Mouse (Mus musculus) MEL (cell line): ENCODE measurements at regions not wholly inside any gene's neighbourhood (a gene's known extent, or its start where the extent isn't known, plus 50 kb on each side); places are given as distances from the start of the nearest gene placed in this dataset.

Experiments used
- DNase-seq: peaks from one replicate; pipeline ENCODE4 v3.0.0; 2011; ENCODE audit warnings: low read depth, low spot score
- H3K27ac ChIP-seq: 2 replicates; pipeline ENCODE4 v1.5.1; 2012; ENCODE audit warnings: low read depth, mild to moderate bottlenecking, control low read depth, low read length, moderate library complexity; ENCODE audit not compliant: control insufficient read depth
- H3K27me3 ChIP-seq, 2 experiments: fragments of 150-350 bp in 1 of 2; sonication (generic) in 1 of 2; 2 replicates each; pipeline ENCODE4 v1.6.1; 2012; ENCODE audit warnings: low read length in 2 of 2, mild to moderate bottlenecking in 2 of 2, improper control_type of control experiment in 1 of 2, moderate library complexity in 1 of 2; ENCODE audit not compliant: insufficient read depth in 2 of 2, control insufficient read depth in 1 of 2
- H3K36me3 ChIP-seq, 2 experiments: 2 replicates each; pipeline ENCODE4 v1.6.1; 2012 to 2014; ENCODE audit warnings: low read length in 2 of 2, improper control_type of control experiment in 1 of 2, inconsistent platforms in 1 of 2, mild to moderate bottlenecking in 1 of 2; ENCODE audit not compliant: insufficient read depth in 2 of 2, control insufficient read depth in 1 of 2
- H3K4me1 ChIP-seq, 2 experiments: fragments of 150-350 bp in 1 of 2; sonication (generic) in 1 of 2; 2 replicates each; pipeline ENCODE4 v1.6.1; 2012; ENCODE audit warnings: low read length in 2 of 2, improper control_type of control experiment in 1 of 2, mild to moderate bottlenecking in 1 of 2; ENCODE audit not compliant: insufficient read depth in 2 of 2, control insufficient read depth in 1 of 2
- H3K4me3 ChIP-seq, 2 experiments: fragments of 150-350 bp in 1 of 2; sonication (generic) in 1 of 2; 2 replicates each; pipeline ENCODE4 v1.5.1; 2012; ENCODE audit warnings: low read depth in 2 of 2, low read length in 2 of 2, mild to moderate bottlenecking in 2 of 2, moderate library complexity in 2 of 2, control low read depth in 1 of 2, improper control_type of control experiment in 1 of 2; ENCODE audit not compliant: control insufficient read depth in 1 of 2, insufficient read depth in 1 of 2
- H3K79me2 ChIP-seq: 2 replicates; pipeline ENCODE4 v1.6.1; 2012; ENCODE audit warnings: mild to moderate bottlenecking, low read length, moderate library complexity; ENCODE audit not compliant: control insufficient read depth, poor library complexity, insufficient read depth
- H3K9ac ChIP-seq: 2 replicates; pipeline ENCODE4 v1.6.1; 2012; ENCODE audit warnings: low read depth, mild to moderate bottlenecking, control low read depth, low read length, moderate library complexity; ENCODE audit not compliant: control insufficient read depth, poor library complexity, severe bottlenecking
- H3K9me3 ChIP-seq: fragments of 150-350 bp; sonication (generic); replicated peaks from 2 replicates; pipeline ENCODE4 v1.6.1; 2012; ENCODE audit warnings: mild to moderate bottlenecking, low read length, improper control_type of control experiment, moderate library complexity; ENCODE audit not compliant: insufficient read depth
- BHLHE40 ChIP-seq: IDR thresholded peaks from 2 replicates; pipeline ENCODE4 v1.6.1; 2012; ENCODE audit warnings: low read depth, mild to moderate bottlenecking, inconsistent platforms, low read length, improper control_type of control experiment, borderline replicate concordance
- CHD2 ChIP-seq: IDR thresholded peaks from 2 replicates; pipeline ENCODE4 v1.6.1; 2011; ENCODE audit warnings: low read length, improper control_type of control experiment
- E2F4 ChIP-seq: IDR thresholded peaks from 2 replicates; pipeline ENCODE4 v1.6.1; 2011; ENCODE audit warnings: low read depth, low read length, improper control_type of control experiment, borderline replicate concordance
- ELF1 ChIP-seq: IDR thresholded peaks from 2 replicates; pipeline ENCODE4 v1.6.1; 2014; ENCODE audit warnings: low read depth, mild to moderate bottlenecking, inconsistent platforms, low read length, improper control_type of control experiment, moderate library complexity
- EP300 ChIP-seq, 2 experiments: IDR thresholded peaks; 2 replicates each; pipeline ENCODE4 v1.6.1; 2011; ENCODE audit warnings: improper control_type of control experiment in 2 of 2, low read length in 2 of 2, low read depth in 1 of 2, mild to moderate bottlenecking in 1 of 2
- GABPA ChIP-seq: IDR thresholded peaks from 2 replicates; pipeline ENCODE4 v1.6.1; 2012; ENCODE audit warnings: low read depth, mild to moderate bottlenecking, inconsistent platforms, low read length, improper control_type of control experiment, moderate library complexity
- HCFC1 ChIP-seq: IDR thresholded peaks from 2 replicates; pipeline ENCODE4 v1.6.1; 2012; ENCODE audit warnings: low read depth, mild to moderate bottlenecking, inconsistent platforms, low read length, improper control_type of control experiment, moderate library complexity
- JUND ChIP-seq: IDR thresholded peaks from 2 replicates; pipeline ENCODE4 v1.6.1; 2011; ENCODE audit warnings: low read depth, mild to moderate bottlenecking, improper control_type of control experiment, low read length
- MAX ChIP-seq: IDR thresholded peaks from 2 replicates; pipeline ENCODE4 v1.6.1; 2011; ENCODE audit warnings: low read length, improper control_type of control experiment
- MAZ ChIP-seq: IDR thresholded peaks from 2 replicates; pipeline ENCODE4 v1.6.1; 2012; ENCODE audit warnings: low read depth, mild to moderate bottlenecking, inconsistent platforms, low read length, improper control_type of control experiment
- MXI1 ChIP-seq: IDR thresholded peaks from 2 replicates; pipeline ENCODE4 v1.6.1; 2011; ENCODE audit warnings: mild to moderate bottlenecking, low read depth, low read length, improper control_type of control experiment
- MYB ChIP-seq: IDR thresholded peaks from 2 replicates; pipeline ENCODE4 v1.6.1; 2011; ENCODE audit warnings: mild to moderate bottlenecking, low read depth, low read length, improper control_type of control experiment
- NELFE ChIP-seq: IDR thresholded peaks from 2 replicates; pipeline ENCODE4 v1.6.1; 2011; ENCODE audit warnings: low read depth, low read length, improper control_type of control experiment
- POLR2A ChIP-seq, 2 experiments: IDR thresholded peaks; 2 replicates each; pipeline ENCODE4 v1.6.1; 2011 to 2012; ENCODE audit warnings: low read length in 2 of 2, mild to moderate bottlenecking in 2 of 2, control low read depth in 1 of 2, improper control_type of control experiment in 1 of 2, low read depth in 1 of 2, moderate library complexity in 1 of 2; ENCODE audit not compliant: control insufficient read depth in 1 of 2, insufficient read depth in 1 of 2, poor library complexity in 1 of 2
- POLR2AphosphoS2 ChIP-seq: IDR thresholded peaks from 2 replicates; pipeline ENCODE4 v1.6.1; 2011; ENCODE audit warnings: low read length, improper control_type of control experiment
- RCOR1 ChIP-seq: IDR thresholded peaks from 2 replicates; pipeline ENCODE4 v1.6.1; 2012; ENCODE audit warnings: low read depth, mild to moderate bottlenecking, inconsistent platforms, low read length, improper control_type of control experiment
- SMC3 ChIP-seq: IDR thresholded peaks from 2 replicates; pipeline ENCODE4 v1.6.1; 2011; ENCODE audit warnings: low read depth, low read length, improper control_type of control experiment
- TAL1 ChIP-seq: IDR thresholded peaks from 2 replicates; pipeline ENCODE4 v1.6.1; 2012; ENCODE audit warnings: mild to moderate bottlenecking, inconsistent platforms, low read length, moderate library complexity, mixed read lengths
- TCF12 ChIP-seq: IDR thresholded peaks from 2 replicates; pipeline ENCODE4 v1.6.1; 2014; ENCODE audit warnings: low read depth, mild to moderate bottlenecking, inconsistent platforms, low read length, improper control_type of control experiment, moderate library complexity
- UBTF ChIP-seq: IDR thresholded peaks from 2 replicates; pipeline ENCODE4 v1.6.1; 2012; ENCODE audit warnings: low read depth, mild to moderate bottlenecking, inconsistent platforms, low read length, improper control_type of control experiment, moderate library complexity, borderline replicate concordance; ENCODE audit not compliant: insufficient read depth
- USF2 ChIP-seq, 2 experiments: IDR thresholded peaks; 2 replicates each; pipeline ENCODE4 v1.6.1; 2011 to 2012; ENCODE audit warnings: improper control_type of control experiment in 2 of 2, low read length in 2 of 2, borderline replicate concordance in 1 of 2, inconsistent platforms in 1 of 2, low read depth in 1 of 2, mild to moderate bottlenecking in 1 of 2; ENCODE audit not compliant: insufficient read depth in 1 of 2
- ZC3H11A ChIP-seq: IDR thresholded peaks from 2 replicates; pipeline ENCODE4 v1.6.1; 2012; ENCODE audit warnings: low read depth, mild to moderate bottlenecking, inconsistent platforms, low read length, improper control_type of control experiment
- ZNF384 ChIP-seq: IDR thresholded peaks from 2 replicates; pipeline ENCODE4 v1.6.1; 2012; ENCODE audit warnings: low read depth, mild to moderate bottlenecking, inconsistent platforms, low read length, improper control_type of control experiment

DNA sequence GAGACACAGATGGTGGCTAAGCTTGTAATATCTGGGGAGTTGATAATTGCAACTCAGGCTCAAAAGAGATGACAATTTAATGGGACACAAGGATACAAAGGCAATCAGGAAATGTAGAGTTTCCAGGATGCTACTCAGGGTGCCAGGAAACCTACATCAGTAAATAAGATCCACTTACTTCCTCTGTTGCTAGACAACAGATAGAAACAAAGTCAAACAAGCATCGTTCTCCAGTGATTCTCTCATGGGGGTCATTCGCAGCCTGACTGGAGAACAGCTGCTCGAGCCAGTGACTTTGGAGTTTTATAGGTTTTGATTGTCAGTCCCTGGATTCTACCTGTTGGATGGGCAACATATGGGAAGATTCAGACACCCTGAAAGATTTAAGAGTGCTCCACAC is 1026.5 kb downstream of the Ttll7 start:
- H3K9me3 ChIP-seq = no peaks in the 10 kb centered on the region

DNA sequence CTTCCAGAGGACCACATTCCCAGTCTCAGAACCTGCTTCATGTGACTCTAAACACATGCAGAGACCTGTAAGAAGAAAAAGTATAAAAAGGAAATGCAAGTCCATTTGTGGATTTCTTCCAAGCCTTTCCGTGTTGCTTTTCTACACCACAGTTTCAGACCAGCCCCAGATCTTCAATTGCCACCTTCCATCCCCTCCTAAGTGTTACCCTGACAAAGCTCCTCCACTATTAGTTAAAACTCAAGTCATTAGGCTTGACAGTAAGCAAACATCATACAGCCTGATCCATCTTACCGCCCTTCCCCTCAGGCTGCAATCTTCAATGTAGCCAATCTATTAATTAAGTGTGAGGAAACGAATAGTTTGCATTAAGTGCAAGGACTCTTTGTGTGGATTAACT is 1016.1 kb downstream of the Ttll7 start:
- Histone ChIP-seq H3K36me3 (no peaks in the 10 kb centered on the region), H3K27me3 (no peaks in the 10 kb centered on the region), H3K9me3 (no peaks in the 10 kb centered on the region; the same call in 1 of the 2 replicates), H3K4me3 (no peak overlapping the region), H3K27ac (no peak overlapping the region), H3K9ac (no peak overlapping the region), H3K79me2 (no peaks in the 10 kb centered on the region), H3K4me1 (no peaks in the 10 kb centered on the region)
- TF ChIP-seq POLR2A (IDR thresholded peaks at IDR 0.05; ENCODE audit: control insufficient read depth in 1 of 2, insufficient read depth in 1 of 2, low read depth in 1 of 2, low read length in 2 of 2, poor library complexity in 1 of 2) (no peak), POLR2AphosphoS2 (no peak), MAX (no peak), HCFC1 (no peak), UBTF (no peak), E2F4 (no peak), CHD2 (no peak), TCF12 (no peak), JUND (no peak), BHLHE40 (no peak), ZC3H11A (no peak)
- DNase-seq = no peak

More for the DNA sequence above, 1026.5 kb downstream of the Ttll7 start:
- no peaks in the 10 kb centered on the region for H3K4me1 ChIP-seq
- H3K27ac ChIP-seq = no peak overlapping the region
- H3K79me2 ChIP-seq = no peaks in the 10 kb centered on the region
- no peaks in the 10 kb centered on the region for H3K36me3 ChIP-seq
- H3K9ac ChIP-seq = no peak overlapping the region
- no peaks in the 10 kb centered on the region for H3K27me3 ChIP-seq
- H3K4me3 ChIP-seq = no peak overlapping the region
- TF ChIP-seq MYB = no peak
- TF ChIP-seq MAZ = no peak
- TF ChIP-seq EP300 (IDR thresholded peaks at IDR 0.05; ENCODE audit: low read depth in 1 of 2, low read length in 2 of 2) = no peak
- TF ChIP-seq ZNF384 = no peak
- no peak for TF ChIP-seq GABPA
- no peak for TF ChIP-seq TCF12
- TF ChIP-seq TAL1 = no peak
- TF ChIP-seq UBTF = no peak
- no peak for TF ChIP-seq E2F4
- no peak for TF ChIP-seq RCOR1
- TF ChIP-seq USF2 (IDR thresholded peaks at IDR 0.05; ENCODE audit: borderline replicate concordance in 1 of 2, insufficient read depth in 1 of 2, low read depth in 1 of 2, low read length in 2 of 2) = no peak
- TF ChIP-seq ELF1 = no peak
- TF ChIP-seq MXI1 = no peak
- no peak for TF ChIP-seq NELFE
- no peak for TF ChIP-seq SMC3
- no peak for TF ChIP-seq ZC3H11A
- TF ChIP-seq JUND = no peak
- TF ChIP-seq POLR2AphosphoS2 = no peak
- no peak for TF ChIP-seq POLR2A (IDR thresholded peaks at IDR 0.05; ENCODE audit: control insufficient read depth in 1 of 2, insufficient read depth in 1 of 2, low read depth in 1 of 2, low read length in 2 of 2, poor library complexity in 1 of 2)
- DNase-seq = no peak
